Mouse (Mus musculus): ENCODE measurements around the gene Dusp5.
A peak's percentile ranks its signal among the peaks of the same experiment; 100 is the strongest.

The Dusp5 gene

DNA sequence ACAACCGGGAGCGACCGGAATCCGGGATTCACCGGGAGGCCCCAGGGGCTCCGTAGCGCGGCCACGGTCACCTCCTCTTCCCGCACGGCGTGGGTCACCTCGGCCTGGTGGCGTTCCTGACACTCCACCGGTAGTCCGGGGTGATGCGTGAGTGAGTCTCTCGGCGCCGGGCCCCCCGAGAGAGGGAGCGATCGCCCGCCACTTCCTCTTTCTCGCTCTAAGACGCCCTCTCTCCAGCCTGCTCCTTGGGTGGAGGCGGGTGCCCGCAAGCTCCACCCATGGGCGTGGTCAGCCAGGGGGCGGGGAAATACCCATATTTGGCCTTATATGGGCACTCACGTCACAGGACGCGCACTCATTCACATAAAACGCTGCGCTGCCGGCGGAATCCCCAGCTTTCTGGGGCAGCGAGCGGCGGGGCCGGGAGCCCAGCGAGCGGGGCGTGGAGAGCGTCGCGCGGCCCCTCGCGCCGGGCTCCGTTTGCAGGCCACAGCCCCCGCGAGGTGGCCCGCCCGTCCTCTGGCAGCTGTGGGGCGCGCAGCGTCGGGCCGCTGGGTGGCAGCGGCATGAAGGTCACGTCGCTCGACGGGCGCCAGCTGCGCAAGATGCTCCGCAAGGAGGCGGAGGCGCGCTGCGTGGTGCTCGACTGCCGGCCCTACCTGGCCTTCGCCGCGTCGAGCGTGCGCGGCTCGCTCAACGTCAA lies at the start of gene Dusp5:
Dusp5 (plus strand) TSS at position 358 of the 703 bp plus-strand sequence.
- peak; percentile 99 for DNase-seq (ENCODE audit: low spot score)

GRCm38 (mm10) chr19:53479590-53479989 lies 49.3 kb upstream of the Dusp5 start:
- DNase-seq (ENCODE audit: low spot score): no peak

DNA sequence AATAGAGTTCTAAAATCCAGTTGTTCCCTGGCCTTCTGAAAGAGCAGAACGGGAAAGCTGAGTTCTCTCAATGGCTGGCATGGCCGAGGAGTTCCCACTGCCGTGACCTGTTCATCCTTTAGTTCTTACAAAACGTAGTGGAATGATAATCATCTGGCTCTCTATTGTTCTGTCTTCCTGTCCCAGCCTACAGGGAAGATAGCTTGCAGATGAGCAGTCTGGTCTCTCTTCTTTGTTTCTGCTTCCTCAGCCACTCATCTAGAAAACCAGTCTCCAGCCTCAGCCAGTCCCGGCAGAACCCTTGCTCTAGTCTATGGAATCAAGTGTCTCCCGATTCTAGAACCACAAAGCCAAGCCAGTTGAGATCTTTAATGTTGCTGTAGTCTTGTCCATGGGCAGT lies 46.8 kb upstream of the Dusp5 start:
- DNase-seq (ENCODE audit: low spot score): no peak

DNA sequence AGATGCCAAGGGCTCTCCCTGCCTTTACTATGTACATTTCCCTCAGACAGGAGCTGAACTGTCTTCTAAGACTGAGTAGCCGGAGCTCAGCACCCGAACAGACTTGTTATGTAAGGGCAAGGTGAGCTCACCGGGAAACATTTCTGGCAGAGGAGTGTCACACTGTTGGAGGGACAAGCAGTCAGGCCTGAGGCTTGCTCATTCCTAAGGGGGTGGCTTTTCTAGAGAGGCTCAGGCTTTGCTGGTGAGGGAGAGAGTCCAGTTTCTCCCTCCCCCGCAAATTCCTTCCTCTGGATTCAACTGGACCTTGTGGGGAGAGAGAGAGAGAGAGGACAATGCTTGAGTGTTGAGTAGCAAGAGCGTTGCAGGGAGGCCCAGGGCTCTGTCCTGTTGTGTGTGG lies 46.4 kb upstream of the Dusp5 start:
- no peak for DNase-seq (ENCODE audit: low spot score)

DNA sequence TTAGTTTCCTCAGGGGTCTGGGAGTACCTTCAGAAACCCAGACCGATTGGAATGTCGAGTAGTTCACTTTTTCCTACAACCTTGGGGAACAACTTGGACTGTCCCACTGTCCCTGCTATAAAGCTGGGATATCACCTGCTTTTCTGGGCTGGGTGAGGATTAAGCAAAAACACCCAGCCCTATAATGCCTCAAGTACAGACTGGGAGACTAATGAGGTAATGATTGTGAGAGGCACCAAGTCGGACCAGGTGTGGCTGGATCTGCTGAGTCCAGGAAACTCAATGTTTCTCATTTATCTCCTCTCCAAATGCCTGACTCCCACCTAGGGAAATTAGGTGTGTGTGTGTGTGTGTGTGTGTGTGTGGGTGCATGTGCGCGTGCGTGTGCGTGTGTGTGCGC lies 44.9 kb upstream of the Dusp5 start:
- DNase-seq (ENCODE audit: low spot score): no peak

- no peak for DNase-seq (ENCODE audit: low spot score)
These were observed 44.0 kb upstream of the Dusp5 start for GRCm38 (mm10) chr19:53484918-53485317.

- no peak for DNase-seq (ENCODE audit: low spot score)
These were observed 39.7 kb upstream of the Dusp5 start for GRCm38 (mm10) chr19:53489187-53489586.

- DNase-seq (ENCODE audit: low spot score): no peak
These were observed 39.0 kb upstream of the Dusp5 start for GRCm38 (mm10) chr19:53489910-53490309.

GRCm38 (mm10) chr19:53490898-53491297 lies 38.0 kb upstream of the Dusp5 start:
- no peak for DNase-seq (ENCODE audit: low spot score)

DNA sequence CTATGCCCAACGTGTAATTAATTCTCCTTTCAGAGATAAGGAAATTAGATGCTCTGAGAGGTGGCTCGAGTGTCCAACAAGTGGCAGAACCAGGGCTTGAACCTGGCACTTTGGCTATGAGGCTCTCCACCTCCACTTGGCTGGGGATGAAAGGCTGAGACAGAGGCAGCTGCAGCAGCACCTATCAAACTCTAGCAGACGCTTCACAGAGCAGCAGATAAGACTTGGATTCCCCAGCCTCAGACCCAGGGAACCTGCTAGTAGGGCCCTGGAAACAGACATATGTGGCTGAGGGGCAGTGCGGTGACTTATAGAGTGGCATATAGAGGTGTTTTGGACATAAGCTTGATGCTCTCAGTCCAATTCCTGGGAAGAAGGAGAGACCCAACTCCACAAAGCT lies 36.4 kb upstream of the Dusp5 start:
- no peak for DNase-seq (ENCODE audit: low spot score)

GRCm38 (mm10) chr19:53493866-53494265 lies 35.0 kb upstream of the Dusp5 start:
- no peak for DNase-seq (ENCODE audit: low spot score)

DNA sequence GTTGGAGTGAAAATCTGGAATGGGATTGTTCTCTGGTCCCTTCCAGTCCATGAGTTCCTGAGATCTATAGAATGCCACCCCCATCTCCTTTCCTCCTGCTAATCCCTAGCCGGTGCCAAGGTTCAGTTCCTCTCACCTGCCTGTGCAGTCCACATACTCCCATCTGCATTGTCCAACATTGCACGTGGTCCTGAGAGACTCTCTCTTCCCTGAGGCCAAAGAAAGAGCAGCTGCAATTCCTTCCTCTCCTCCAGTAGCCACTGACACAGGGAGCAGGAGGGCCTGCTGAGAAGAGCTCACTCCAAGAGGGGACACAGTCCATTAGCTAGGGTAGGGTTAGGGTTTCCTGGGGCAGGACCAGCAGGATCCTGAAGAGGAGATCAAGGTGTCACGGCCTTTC lies 31.0 kb upstream of the Dusp5 start:
- DNase-seq (ENCODE audit: low spot score): no peak

DNA sequence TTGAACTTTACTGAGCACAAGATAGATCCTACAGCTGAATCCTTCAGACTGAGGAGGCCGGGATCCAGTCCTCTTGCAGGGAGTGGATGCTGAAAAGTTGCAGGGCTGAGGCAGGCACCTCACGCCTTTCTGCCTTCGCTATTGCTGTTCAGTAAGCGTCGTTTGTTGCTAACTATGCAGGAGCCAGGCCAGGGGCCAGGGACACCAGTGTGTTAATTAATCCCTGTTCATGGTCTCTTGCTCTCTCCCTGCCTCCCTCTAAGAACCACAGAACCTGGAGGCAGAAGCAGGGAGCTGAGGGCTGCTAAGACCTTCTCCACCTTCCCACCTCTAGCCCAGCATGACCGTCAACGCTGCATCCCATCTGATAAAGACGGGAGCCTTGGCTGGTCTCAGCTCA lies 29.9 kb upstream of the Dusp5 start:
- no peak for DNase-seq (ENCODE audit: low spot score)

DNA sequence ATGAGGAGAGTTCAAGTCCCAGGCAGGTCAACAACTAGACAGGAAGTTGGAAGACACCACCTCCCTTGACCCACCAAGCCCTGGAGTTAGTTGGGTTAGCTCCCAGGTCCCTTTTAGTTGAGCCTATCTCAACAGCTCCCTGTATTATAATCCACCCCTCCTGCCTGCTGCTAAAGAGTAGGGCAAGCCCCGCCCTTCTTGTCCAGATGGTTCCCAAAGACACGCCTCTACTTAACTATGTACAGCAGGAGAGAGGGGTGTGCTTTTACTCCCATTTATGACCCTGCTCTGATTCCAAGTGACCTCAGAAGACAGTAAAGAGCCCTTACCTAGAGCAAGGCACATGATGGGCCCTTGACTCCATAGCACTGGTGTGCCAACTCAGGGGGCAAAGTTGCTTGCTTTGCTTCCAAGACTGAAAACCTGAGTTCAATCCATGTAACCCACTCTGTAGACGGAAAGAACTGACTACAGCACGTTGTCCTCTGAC lies 29.4 kb upstream of the Dusp5 start:
- DNase-seq (ENCODE audit: low spot score): no peak

GRCm38 (mm10) chr19:53500298-53501006 lies 28.5 kb upstream of the Dusp5 start:
- no peak for DNase-seq (ENCODE audit: low spot score)

GRCm38 (mm10) chr19:53501239-53501638 lies 27.7 kb upstream of the Dusp5 start:
- peak; percentile 29 for DNase-seq (ENCODE audit: low spot score)

- no peak for DNase-seq (ENCODE audit: low spot score)
These were observed 27.1 kb upstream of the Dusp5 start for GRCm38 (mm10) chr19:53501765-53502164.

DNA sequence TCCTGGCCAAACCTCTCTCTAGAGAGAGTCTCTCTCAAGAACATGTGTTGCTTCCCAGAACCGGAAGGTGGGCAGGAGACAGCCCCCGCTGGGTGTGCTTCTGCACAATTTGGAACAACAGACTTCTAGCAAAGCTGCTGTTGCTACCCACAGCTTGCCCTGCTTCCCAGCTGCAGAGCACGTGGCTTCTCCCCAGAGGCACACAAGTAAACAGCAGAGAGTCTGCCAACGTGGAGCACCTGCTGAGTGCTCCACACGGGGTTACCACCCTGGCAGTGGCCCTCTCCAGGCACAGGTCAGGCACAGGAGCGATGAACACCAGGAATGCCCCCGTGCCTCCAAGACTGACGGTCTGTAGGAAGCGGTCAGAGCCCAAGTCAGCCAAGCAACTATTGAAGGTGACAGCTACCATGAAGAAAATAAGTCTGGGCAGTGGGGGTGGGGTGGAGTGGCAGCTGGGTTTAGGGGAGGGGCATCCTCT lies 26.0 kb upstream of the Dusp5 start:
- DNase-seq (ENCODE audit: low spot score): peak; percentile 36

DNA sequence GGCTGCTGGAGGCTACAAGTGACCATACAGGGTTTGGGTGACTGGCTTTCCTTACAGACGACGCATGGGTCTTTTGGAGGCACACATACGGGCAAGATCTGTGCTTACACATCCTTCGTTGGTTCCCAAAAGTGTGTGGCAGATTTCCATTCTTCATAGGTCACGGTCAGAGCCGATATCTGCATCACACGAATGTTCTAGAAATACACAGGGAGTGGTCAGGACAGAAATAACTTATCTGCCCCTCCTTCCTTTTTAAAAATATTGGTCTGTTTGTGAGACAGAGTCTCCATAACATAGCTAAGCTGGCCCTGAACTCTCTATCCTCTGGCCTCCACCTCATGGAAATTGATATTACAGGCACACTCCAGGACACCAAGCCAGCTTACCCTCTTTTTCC lies 24.7 kb upstream of the Dusp5 start:
- DNase-seq (ENCODE audit: low spot score): no peak

DNA sequence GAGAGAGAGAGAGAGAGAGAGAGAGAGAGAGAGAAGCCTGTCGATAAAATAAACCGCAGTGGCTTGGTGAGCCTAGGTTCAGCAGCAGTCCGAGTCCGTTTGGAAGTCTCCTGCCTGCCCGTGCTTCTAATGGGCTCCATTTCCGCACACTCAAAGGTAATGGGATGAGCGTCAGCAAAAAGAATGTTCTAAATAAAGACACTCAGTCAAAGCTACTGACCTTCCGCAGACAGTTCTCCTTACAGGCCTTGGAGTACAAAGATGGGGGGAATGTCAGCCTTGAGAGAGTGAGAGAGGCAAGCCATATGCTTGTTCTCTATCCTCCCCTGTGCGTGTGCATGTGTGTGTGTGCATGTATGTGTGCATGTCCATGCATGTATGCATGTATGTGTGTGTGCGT lies 23.2 kb upstream of the Dusp5 start:
- DNase-seq (ENCODE audit: low spot score): no peak

DNA sequence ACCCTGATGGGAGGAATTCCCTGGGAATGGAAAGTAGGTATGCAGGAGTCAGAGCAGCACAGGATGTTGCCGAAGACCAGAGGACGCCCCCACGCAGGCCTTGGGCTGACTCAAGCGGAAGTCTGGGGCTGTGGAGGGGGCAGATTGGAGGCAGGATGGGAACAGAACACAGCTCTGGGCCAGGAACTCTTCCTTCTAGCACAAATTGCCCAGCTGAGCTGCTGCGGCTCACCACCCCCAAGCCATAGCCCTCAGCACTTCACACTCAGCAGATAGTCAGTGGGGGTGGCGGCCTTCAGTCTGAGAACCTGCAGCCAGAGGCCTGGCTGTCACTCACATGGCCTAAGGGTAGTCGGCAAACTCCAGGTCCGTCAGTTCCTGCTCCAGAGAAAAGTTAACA lies 21.4 kb upstream of the Dusp5 start:
- peak; percentile 42 for DNase-seq (ENCODE audit: low spot score)

DNA sequence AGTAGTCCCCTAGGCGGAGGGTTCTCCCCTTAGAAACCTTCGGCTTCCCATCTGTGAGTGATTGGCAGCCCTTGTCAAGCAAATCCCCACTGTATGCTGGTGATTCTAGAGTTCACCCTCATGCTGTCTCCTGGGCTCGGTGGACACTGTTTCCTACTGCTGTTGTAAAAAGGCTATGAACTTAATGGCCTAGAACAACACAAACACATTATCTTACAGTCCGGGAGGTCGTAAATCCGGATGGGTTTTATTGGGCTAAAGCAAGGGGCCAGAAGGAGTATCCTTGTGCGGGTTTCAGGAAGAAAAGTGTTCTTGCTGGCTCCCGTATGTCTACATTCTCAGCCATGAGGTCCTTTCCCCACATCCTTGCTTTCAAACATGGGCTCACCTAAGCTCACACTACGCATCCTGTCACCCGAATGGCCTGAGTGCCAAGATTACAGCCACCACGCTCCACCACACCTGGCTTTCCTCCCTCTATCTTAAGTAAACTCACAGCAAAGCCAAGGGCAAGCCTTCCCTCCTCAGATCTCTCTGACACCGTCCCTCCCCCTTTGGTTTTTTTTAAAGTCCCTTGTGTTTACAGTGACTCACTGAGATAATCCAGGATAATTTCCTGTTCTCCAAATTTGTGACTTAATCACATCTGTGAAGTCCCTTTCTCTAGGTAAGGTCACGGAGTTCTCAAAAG lies 17.5 kb upstream of the Dusp5 start:
- DNase-seq (ENCODE audit: low spot score): no peak
